ENCODE assay signal across 8 mouse cellular contexts in the genomic region with DNA sequence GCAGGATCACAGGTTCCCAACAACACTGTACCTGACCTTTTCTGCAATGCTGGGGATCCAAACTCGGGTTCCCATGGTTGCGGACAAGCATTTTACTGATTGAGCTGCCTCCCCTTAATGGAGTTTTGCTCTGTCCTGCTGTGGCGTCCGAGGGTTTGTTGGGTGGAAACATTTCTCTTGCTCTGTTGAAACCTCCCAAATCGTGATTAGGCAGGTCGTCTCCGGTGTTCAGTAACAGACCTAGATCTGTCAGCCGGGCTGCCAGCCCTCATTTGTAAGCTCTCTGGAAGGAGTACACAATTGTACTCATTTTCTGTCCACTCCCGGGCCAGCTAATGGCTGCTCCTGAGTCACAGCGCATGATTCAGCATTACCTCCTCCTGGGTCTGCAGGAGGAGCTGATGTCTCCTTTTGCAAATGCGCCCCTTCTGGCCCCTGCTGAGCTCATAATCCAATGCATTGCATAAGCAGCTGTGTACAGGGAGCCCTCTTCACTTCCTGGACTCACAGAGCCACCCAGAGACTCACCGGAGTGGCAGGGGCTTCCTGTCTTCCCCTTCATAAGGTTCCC. TPM values are rescaled to one million over a fixed set of nuclear protein-coding genes. Genes with fewer than 3 reads are reported as not detected.
A peak's percentile ranks its signal among the peaks of the same experiment; 100 is the strongest.
DNase-seq lines count a peak whose midpoint lies in the region; ATAC-seq lines count a peak whose summit lies in the region.

No protein-coding gene starts in this region.

- H3K27me3 ChIP-seq in forebrain, embryonic 10.5 days (ENCODE audit: poor library complexity, severe bottlenecking): no peaks in the 10 kb centered on the region
- no peaks in the 10 kb centered on the region for H3K27me3 ChIP-seq in forebrain, embryonic 15.5 days
- no peaks in the 10 kb centered on the region for H3K27me3 ChIP-seq in hindbrain, embryonic 10.5 days (ENCODE audit: insufficient read depth, poor library complexity, severe bottlenecking)
- H3K27me3 ChIP-seq in liver, embryonic 16.5 days (ENCODE audit: control insufficient read depth, insufficient read depth, low read depth, low read length): no peaks in the 10 kb centered on the region
- no peaks in the 10 kb centered on the region for H3K27me3 ChIP-seq in neural tube, embryonic 12.5 days (replicated peaks)

- no peak overlapping the region for H3K4me3 ChIP-seq in forebrain, embryonic 10.5 days
- H3K4me3 ChIP-seq in forebrain, embryonic 15.5 days: no peak overlapping the region
- no peak overlapping the region for H3K4me3 ChIP-seq in hindbrain, embryonic 10.5 days
- no peak overlapping the region for H3K4me3 ChIP-seq in liver, embryonic 16.5 days (ENCODE audit: low read depth, low read length)
- no peak overlapping the region for H3K4me3 ChIP-seq in neural tube, embryonic 12.5 days

- H3K4me1 ChIP-seq in forebrain, embryonic 10.5 days: peaks cover 27% of the 10 kb centered on the region
- peaks cover 9% of the 10 kb centered on the region; the same call in 1 of the 2 replicates for H3K4me1 ChIP-seq in forebrain, embryonic 15.5 days
- H3K4me1 ChIP-seq in hindbrain, embryonic 10.5 days (replicated peaks): peaks cover 35% of the 10 kb centered on the region
- peaks cover 4% of the 10 kb centered on the region; the same call in 1 of the 2 replicates for H3K4me1 ChIP-seq in liver, embryonic 16.5 days (ENCODE audit: control insufficient read depth, low read depth, low read length)
- peaks cover 12% of the 10 kb centered on the region; the same call in 1 of the 2 replicates for H3K4me1 ChIP-seq in neural tube, embryonic 12.5 days

- 57% methylated on average over 12 of the region's 12 CpGs for WGBS in forebrain, embryonic 10.5 days
- 39% methylated on average over 12 of the region's 12 CpGs for WGBS in forebrain, embryonic 15.5 days
- WGBS in hindbrain, embryonic 10.5 days: 60% methylated on average over 12 of the region's 12 CpGs
- WGBS in liver, embryonic 16.5 days (ENCODE audit: insufficient replicate concordance): 41% methylated on average over 12 of the region's 12 CpGs
- WGBS in neural tube, embryonic 12.5 days: 52% methylated on average over 12 of the region's 12 CpGs

- H3K27ac ChIP-seq in forebrain, embryonic 10.5 days: peak overlapping the region; percentile 58
- no peak overlapping the region for H3K27ac ChIP-seq in forebrain, embryonic 15.5 days (replicated peaks)
- peak overlapping the region; percentile 37 for H3K27ac ChIP-seq in hindbrain, embryonic 10.5 days
- H3K27ac ChIP-seq in liver, embryonic 16.5 days (ENCODE audit: low read length): no peak overlapping the region
- H3K27ac ChIP-seq in neural tube, embryonic 12.5 days: no peak overlapping the region

- no peaks in the 10 kb centered on the region for H3K36me3 ChIP-seq in forebrain, embryonic 10.5 days (replicated peaks)
- H3K36me3 ChIP-seq in forebrain, embryonic 15.5 days: no peaks in the 10 kb centered on the region
- H3K36me3 ChIP-seq in hindbrain, embryonic 10.5 days: no peaks in the 10 kb centered on the region
- H3K36me3 ChIP-seq in liver, embryonic 16.5 days (ENCODE audit: control insufficient read depth, insufficient read depth): no peaks in the 10 kb centered on the region
- H3K36me3 ChIP-seq in neural tube, embryonic 12.5 days: no peaks in the 10 kb centered on the region

- ATAC-seq in forebrain, embryonic 15.5 days (replicated peaks): no peak
- ATAC-seq in liver, embryonic 16.5 days (ENCODE audit: low read depth): 0 out of 2 replicates have a peak, but pooled peaks have one; percentile 16
- no peak for ATAC-seq in neural tube, embryonic 12.5 days (ENCODE audit: low FRiP score, low read depth)

- no peak for DNase-seq in forebrain, embryonic 10.5 days (ENCODE audit: extremely low spot score, low spot score)
- peak; percentile 76 for DNase-seq in Muller cell, postnatal 12 days (ENCODE audit: inconsistent ontology term)
- DNase-seq in cerebellum, postnatal 14 days: peak; percentile 38 to 43
- peak; percentile 29 for DNase-seq in hindbrain, embryonic 10.5 days (ENCODE audit: low spot score)
- peak; percentile 36 for DNase-seq in urinary bladder, adult 2 months (ENCODE audit: low spot score)

- no peak overlapping the region for H3K9ac ChIP-seq in forebrain, embryonic 15.5 days (replicated peaks)
- no peak overlapping the region for H3K9ac ChIP-seq in liver, embryonic 16.5 days (ENCODE audit: low read depth, low read length)
- H3K9ac ChIP-seq in neural tube, embryonic 12.5 days: no peak overlapping the region

- H3K4me2 ChIP-seq in forebrain, embryonic 15.5 days (replicated peaks): no peak overlapping the region
- no peak overlapping the region for H3K4me2 ChIP-seq in liver, embryonic 16.5 days (ENCODE audit: low read depth, low read length)
- 0 out of 2 replicates have a peak overlapping the region, but pooled peaks have one; percentile 7 for H3K4me2 ChIP-seq in neural tube, embryonic 12.5 days (replicated peaks)

- H3K9me3 ChIP-seq in forebrain, embryonic 10.5 days: no peaks in the 10 kb centered on the region
- H3K9me3 ChIP-seq in forebrain, embryonic 15.5 days: no peaks in the 10 kb centered on the region
- no peaks in the 10 kb centered on the region for H3K9me3 ChIP-seq in hindbrain, embryonic 10.5 days
- H3K9me3 ChIP-seq in liver, embryonic 16.5 days (replicated peaks; ENCODE audit: control insufficient read depth, low read length): no peaks in the 10 kb centered on the region
- no peaks in the 10 kb centered on the region for H3K9me3 ChIP-seq in neural tube, embryonic 12.5 days

RNA-seq across cellular contexts. Expression of gene Sipa1l2, which starts 49.8 kb away (rescaled TPM):
- polyA plus RNA-seq in forebrain, embryonic 10.5 days (2016; fragmentation: Nextera tagmentation; extraction: Ambion mirVana): 13.1 and 15.4 TPM in 2 replicates
- 32.0 and 37.1 TPM in 2 replicates for polyA plus RNA-seq in forebrain, embryonic 15.5 days (2015; fragmentation: Nextera tagmentation; extraction: Ambion mirVana)
- polyA plus RNA-seq in hindbrain, embryonic 10.5 days (2016; fragmentation: Nextera tagmentation; extraction: Ambion mirVana): 13.9 and 20.1 TPM in 2 replicates
- polyA plus RNA-seq in liver, embryonic 16.5 days (2015; fragmentation: Nextera tagmentation; extraction: Ambion mirVana): 0.83 and 1.1 TPM in 2 replicates
- 24.4 and 25.9 TPM in 2 replicates for polyA plus RNA-seq in neural tube, embryonic 12.5 days (2016; fragmentation: Nextera tagmentation; extraction: Ambion mirVana)
- 16.7 and 20.2 TPM in 2 replicates for polyA plus RNA-seq in urinary bladder, adult 2 months (2012; rRNA removed)

RNA-seq across cellular contexts. Expression of gene Map10, which starts 50.2 kb away (rescaled TPM):
- 6.7 and 7.6 TPM in 2 replicates for polyA plus RNA-seq in forebrain, embryonic 10.5 days (2016; fragmentation: Nextera tagmentation; extraction: Ambion mirVana)
- polyA plus RNA-seq in forebrain, embryonic 15.5 days (2015; fragmentation: Nextera tagmentation; extraction: Ambion mirVana): 10.3 and 11.5 TPM in 2 replicates
- polyA plus RNA-seq in hindbrain, embryonic 10.5 days (2016; fragmentation: Nextera tagmentation; extraction: Ambion mirVana): 6.0 and 8.0 TPM in 2 replicates
- 0.63 and 0.78 TPM in 2 replicates for polyA plus RNA-seq in liver, embryonic 16.5 days (2015; fragmentation: Nextera tagmentation; extraction: Ambion mirVana)
- 7.9 and 9.4 TPM in 2 replicates for polyA plus RNA-seq in neural tube, embryonic 12.5 days (2016; fragmentation: Nextera tagmentation; extraction: Ambion mirVana)
- 2.8 and 3.7 TPM in 2 replicates for polyA plus RNA-seq in urinary bladder, adult 2 months (2012; rRNA removed)

Comparison
In these comparisons a context has a peak if more than half of its experiments do, and no peak if none do; other contexts are left out.
1. H3K27ac ChIP-seq: peak in forebrain, embryonic 10.5 days (single experiment) and hindbrain, embryonic 10.5 days (single experiment); none in forebrain, embryonic 15.5 days (single experiment), liver, embryonic 16.5 days (single experiment) and neural tube, embryonic 12.5 days (single experiment).